Mouse (Mus musculus): ENCODE measurements around the gene Pofut2.
A peak's percentile ranks its signal among the peaks of the same experiment; 100 is the strongest.
"Not testable (repeated sequence)": the region's sequence is repeated elsewhere in the genome, so short reads cannot be mapped to it uniquely, and the experiment has no call there.

Gene Pofut2

DNA sequence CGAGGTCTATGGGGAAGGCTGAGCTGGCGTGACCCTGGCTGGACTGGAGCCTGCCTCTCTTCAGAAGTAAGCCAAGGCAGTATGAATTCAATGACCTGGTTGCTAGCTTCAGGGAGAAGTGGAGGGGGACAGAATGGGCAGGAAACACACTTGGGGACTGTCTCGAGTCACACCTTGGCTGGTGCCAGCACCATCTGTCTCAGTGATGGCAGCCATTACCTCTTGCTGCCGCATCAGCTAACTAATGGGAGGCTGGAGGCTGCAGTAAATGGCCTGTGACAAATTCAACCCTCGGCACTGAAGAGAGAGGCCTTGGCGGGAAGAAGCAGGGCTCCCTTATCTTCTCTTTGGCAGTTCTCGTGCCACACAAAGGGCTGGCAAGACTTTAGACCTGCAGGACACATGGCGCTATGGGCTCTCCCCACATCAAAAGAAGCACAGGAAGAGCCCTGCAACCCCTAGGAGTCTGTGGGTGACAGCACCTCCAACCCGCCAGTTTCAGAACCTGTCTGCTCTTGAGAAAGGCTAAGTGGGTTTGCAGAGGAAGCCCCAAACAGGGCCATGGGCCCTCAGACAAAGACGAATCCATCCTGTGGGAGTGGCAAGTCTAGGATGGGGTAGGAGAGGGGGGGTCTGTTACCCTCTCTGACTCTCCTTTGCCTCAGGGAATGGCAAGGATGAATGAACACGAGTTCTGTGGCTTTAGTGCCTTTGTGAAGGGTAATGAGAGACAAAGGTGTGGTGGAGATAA is 14.1 kb downstream of the Pofut2 start:
- DNase-seq = no peak

DNA sequence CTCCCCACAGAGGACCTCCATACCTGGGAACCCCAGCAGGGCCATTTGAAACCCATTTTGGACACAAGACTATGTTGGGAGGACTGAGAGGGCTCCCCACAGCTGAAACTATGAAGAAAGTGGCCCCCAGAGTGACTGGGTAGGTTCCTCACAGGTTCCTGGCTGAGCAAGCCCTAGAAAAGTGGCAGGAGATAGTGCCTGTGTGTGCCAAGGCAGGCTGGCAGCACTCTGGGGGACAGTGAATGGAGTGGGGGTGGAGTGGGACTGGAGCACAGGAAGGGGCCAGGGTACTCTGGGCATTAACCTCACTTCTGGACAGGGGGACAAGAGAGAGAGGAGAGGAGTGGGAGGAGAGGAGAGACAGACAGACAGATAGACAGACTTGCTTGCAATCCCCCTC is 14.8 kb downstream of the Pofut2 start:
- DNase-seq = peak in 1 of 2 experiments; percentile 28

DNA sequence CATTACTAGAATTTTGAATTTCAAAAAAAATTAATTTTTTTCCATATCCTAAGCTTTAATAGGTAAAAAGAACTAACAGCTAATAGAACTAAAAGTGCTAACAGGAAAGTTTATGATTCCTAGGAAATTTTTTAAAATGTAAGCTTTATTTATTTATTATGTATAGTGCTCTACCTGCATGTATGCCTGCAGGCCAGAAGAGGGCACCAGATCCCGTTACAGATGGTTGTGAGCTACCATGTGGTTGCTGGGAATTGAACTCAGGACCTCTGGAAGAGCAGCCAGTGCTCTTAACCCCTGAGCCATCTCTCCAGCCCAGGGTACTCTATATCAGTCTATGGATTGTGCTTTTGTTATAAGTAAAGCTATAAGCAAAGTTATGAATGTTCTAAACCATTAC is 23.1 kb downstream of the Pofut2 start:
- DNase-seq = not testable (repeated sequence)

DNA sequence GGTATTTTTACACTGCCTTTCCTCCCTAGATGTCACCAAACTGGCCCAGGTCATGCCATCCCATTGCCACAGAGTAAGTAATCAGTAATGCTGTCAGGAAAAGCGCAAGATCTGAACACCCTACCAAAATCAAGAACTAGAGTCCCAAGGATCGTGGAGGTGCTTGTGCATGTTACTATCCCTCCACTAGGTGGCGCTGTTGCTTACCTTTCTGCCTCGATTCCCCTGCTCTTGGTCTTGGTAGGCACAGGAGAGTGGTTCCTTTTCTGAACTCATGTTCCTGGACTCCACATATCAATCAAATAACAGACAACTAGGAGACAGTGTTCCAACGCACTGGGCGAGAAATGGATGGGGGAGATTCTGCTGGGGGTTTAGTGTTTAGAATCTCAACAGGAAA is 23.8 kb downstream of the Pofut2 start:
- DNase-seq = peak; percentile 66 to 84

DNA sequence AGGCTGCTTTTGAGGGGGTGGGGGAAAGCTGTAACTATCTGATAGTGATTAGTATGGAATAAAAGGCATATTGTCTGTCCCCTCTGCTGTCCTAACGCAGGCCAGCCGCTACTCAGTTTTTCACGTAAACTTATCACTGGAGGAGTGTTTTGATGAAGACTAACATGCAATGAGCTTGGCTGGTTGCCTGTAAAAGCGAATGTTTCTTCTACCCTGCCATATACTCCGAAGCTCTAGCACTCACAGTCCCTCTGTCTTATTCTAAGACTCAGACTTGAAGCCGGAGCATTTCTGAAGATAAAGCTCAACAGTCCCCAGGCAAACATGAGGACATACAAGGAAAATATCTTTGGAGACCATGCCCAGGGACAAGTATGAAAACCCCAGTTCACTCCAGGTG is 25.8 kb downstream of the Pofut2 start:
- no peak for DNase-seq

DNA sequence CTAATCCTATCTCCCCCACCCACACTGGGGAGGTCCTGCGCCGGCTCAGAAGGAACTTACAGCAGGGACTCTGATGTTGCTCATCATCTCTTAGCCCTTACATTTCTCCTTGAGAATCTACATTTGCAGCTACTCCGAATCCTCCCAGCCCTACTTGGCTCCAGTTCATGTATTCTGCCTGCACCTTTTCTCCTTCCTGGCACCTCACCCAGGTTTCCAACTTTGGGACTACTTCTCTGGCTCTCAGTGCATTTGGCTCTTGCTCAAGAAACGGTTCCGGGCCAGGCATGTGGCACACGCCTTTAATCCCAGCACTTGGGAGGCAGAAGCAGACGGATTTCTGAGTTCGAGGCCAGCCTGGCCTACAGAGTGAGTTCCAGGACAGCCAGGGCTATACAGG is 28.6 kb downstream of the Pofut2 start:
- DNase-seq = peak in 1 of 2 experiments; percentile 40

DNA sequence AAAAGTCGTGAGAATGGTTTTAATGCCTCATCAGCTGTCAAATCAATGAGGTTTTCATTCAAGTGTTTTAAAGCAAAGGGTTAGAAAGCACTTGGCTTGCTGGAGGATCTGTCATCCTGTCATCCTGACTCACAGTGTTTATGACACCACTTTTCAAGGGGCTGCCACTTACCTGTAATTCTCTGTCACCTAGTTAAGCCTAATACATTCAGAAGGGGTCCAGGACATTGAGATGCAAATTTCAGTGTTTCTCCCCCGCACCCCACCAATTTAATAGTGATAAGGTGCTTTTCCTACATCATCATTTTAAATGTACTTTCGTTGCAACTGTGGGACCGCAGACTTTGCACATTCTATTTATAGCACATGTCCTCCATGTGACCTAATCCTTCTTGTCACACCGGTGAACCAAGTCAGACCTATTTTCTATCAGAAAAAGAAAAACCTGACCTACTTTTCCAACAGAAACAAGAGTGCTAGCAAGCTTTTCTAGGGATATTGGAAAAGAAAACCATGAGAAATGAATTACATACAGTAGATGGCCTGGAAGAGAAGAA is 29.7 kb downstream of the Pofut2 start:
- no peak for DNase-seq

DNA sequence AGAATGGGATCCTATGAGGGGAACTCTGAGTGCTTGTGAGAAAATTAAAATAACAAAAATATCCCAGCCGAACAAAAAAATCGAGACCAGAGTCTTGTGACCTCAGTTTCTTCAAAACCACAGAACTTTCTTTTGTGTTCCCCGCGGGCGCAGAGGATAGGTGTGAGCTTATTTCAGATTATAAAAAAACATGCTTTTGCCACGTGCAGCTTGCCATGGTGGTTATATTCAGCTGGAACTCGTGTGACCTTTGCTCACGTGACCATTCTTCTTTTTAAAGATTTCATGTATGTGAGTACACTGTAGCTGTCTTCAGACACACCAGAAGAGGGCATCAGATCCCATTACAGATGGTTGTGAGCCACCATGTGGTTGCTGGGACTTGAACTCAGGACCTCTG is 30.5 kb downstream of the Pofut2 start:
- no peak for DNase-seq

DNA sequence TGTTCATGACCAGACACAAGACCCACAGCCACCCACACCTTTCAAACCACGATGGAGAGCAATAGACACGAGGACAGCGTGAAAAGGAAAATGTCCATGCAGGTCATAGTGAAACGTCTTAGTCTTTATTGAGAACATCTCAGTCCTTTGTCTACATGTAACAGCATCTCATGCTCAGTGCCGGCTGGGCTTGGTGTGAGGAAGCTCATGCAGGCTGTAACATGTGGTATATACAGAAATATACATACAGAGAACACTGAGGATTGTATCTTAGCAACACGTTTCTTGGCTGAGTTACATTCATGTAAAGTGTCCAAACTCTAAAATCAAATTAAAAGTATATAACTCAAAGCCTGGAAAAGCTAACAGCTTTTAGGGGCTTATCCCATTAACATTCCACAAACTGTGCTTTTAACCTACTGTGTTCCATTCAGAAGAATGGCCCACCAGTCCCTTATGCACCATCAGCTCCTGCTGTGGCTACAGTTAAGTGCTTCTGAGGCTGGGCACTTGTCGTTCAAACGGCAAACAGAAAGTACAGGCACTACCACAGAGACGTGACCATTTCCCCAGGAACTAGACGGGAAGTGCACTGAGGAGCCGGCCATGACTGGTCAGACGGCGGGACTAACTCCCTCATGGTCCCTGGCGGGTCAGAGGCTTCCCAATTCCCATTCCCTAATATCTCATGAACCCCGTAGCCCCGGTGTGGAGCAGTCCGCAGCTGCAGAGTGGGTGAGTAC is 31.8 kb downstream of the Pofut2 start:
- DNase-seq = no peak

DNA sequence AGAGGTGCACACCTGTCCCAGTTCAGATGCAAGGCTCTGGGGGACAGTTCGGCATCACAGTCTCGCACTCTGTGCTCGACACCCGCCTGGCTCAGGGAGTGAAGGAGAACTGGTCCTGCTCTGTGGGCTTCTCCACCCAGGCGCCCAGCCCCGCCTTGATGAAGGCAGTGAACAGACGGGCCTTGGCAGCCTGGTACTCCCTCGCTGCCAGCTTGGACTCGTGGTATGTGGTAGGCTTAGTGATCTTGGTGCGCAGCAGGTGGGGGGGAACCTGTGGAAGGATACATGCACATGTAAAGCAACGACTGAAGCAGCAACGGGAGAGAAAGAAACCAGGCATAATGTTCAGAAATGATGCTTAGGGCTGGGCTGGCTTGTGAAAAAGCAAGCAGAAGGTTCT is 35.7 kb downstream of the Pofut2 start:
- DNase-seq = no peak

DNA sequence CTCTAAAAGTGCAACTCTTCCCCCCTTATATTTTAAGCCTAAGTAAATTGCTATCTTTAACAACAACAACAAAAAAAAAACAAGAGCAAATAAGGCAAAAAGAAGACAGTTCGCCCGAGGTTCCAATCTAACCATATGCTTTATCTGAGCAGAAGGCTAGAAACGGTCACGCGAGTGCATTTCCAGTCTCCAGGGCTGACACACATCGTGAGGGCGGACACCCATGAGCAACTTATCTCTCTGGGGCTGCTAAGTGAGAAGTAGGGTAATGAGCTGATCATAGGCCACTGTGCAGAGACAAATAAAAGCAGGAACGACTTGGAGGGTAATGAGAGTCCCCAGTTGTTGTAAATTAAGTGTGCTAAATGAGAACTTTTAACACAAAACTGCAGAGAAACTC is 39.6 kb downstream of the Pofut2 start:
- no peak for DNase-seq

DNA sequence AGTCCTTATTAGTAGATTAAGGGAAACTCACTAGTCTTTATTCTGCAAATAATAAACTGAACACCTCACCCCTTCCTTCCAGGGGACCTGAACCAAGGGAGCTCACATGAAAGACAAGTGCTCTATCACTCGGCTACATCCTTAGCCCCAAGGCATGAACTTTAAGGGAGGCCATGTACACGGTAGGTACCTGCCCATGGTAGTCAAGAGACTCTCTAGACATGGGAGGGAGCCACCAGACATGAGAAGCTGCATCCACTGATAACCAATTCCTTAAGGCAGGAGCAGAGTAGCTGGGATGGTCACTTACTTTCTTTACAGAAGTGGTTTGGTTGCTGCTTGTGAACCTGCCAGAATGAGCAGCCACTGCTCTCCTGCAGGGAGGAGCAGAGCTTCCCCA is 40.2 kb downstream of the Pofut2 start:
- DNase-seq = no peak

DNA sequence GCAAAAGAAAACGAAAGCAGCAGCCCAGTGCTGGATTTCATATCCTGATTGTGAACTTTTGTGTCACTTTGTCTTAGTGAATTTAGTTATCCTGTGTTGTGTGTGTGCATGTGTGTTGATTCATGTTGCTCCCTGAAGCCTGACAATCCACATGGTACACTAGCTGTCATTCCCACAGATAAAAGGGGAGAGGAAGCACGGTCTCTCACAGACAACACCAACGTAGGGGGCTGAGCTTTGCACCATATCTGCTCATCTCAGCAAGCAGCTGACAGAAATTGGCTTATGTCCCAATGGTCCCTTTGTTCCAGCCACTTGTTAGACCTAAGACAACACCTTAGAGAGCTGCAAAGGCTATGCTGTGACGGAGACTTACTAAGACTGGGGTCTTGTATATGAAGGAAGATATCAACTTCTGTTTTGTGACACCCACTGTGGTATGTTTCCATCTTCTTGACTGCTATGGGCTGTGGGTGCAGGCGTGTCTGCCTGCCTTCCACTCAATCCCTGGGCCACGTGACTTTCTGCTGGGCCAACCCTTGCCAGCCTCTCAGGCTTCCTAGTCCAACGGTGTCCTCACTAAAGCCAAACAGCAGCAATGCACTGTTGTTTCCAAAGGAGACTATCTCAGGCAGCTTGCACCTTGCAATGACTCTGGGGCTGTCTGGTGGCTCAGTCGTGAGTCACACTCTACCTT is 41.4 kb downstream of the Pofut2 start:
- no peak for DNase-seq

DNA sequence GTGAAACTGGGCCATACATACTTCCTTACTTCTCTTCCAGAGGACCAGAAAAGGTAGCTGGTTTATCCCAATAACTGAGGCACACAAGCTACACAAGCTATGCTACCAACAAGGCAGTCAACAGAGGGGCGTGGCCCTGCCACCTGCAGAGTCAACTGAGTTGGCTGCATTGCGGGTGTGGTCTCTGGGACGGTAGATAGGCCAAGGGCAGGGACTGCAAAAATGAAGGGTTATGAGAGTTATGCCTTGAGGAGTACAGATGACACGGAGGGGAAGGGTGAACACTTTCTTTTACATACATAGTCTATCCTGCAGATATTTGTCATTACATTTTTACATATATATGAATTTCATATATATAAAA is 41.9 kb downstream of the Pofut2 start:
- no peak for DNase-seq

DNA sequence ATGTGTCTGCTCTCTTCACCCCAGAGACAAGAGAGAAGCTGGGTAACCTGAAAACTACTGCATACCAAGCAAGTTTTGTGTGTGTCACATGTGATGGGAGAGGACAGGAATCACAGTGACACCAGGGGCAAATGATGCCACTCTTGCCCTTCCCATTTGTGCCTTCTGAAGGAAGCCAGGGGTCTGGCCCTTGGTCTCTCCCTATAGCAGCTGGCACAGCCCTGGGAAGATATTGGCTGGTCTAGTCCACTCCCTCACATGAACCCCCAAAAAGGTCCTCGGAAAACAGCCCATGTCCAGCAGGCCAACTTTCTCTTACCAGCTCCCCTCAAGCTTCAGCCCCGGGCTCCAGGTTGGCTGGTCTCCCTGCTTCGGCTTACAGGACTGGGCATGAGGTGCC is 45.3 kb downstream of the Pofut2 start:
- no peak for DNase-seq

DNA sequence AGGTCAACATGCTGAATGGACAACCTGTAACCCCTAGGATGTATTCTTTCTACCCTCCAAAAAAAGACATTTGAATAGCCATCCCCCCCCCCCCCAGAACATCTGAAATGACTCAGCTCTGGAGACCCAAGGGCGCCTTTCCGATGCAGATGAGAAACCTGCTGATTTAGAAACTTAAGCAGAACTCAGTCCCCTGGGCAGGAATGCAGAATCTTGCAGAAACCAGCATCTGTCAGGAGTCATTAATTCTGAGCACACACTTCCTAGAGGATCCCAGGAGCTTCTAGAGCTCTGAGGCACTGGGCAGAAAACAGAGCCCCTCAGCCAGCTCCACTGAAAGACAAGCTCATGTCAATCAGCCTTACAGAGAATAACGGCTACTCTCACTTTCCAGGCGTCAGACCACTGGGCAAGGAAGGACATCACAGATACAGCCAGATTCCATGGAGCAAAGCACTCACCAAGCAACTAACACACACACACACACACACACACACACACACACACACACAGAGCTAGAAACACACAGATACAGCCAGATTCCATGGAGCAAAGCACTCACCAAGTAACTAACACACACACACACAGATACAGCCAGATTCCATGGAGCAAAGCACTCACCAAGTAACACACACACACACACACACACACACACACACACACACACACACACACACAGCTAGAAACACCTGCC is 46.0 kb downstream of the Pofut2 start:
- DNase-seq = no peak

DNA sequence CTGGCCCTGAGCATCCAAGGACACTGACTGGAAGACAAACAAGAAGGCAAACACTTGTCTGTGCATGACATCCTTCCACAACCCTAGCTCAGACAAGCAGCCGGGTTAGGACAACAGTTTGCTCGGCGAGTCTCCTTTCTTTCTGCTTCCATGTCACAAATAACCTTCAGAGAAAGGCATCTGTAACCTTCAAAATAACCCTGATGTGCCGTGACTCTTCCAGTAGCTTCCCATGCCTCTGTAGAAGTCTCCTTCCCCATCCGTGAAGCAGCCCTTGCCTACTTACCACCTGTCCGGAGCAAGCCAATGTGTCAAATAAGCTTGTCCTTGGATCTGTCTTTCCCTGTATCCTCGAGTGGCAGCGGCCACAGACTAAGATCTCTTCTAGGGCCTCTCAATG is 46.7 kb downstream of the Pofut2 start:
- peak in 1 of 2 experiments; percentile 11 for DNase-seq

DNA sequence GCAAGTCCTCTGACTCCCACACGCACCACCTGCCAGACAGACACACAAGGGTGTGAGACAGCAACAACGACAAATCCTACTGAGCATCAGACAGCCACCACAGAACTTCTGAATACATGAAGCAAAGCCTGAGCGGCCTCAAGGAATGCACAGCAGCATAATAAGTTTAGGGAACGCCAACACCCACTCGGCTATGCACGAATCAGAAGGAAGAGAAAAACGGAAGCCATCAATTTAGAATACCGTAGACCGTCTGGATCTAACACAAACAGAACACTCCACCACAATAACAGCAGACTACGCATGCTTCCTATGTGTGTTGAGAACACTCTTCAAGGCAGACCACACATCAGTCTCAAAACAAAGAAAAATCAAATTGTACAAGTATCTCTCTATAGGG is 50.0 kb downstream of the Pofut2 start:
- DNase-seq = peak in 1 of 2 experiments; percentile 10

DNA sequence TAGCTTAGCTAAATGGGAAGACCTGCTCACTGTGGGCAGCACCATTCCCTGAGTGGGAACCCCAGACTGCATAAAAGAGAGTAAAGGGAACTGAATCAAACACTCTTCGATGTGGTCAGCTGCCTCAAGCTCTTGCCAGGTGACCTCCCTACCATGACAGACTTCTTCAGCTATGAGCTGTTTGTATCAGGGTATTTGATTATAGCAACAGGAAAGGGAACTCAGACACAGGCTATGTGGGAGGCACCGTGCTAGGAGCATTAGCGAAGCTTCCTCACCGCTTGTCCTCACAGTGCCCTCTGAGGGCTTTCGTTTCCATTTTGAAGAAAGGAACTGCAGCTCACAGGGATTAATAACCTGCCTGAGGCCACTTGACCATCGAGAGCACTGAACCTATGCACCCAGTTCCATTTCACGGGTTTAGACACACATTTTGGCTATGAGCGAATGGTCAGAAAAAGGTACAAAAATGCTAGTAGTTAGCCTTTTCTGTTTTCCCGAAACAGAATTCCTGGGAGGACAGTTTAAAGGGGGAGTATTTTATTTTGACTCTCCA is 55.8 kb downstream of the Pofut2 start:
- peak in 1 of 2 experiments; percentile 37 for DNase-seq

DNA sequence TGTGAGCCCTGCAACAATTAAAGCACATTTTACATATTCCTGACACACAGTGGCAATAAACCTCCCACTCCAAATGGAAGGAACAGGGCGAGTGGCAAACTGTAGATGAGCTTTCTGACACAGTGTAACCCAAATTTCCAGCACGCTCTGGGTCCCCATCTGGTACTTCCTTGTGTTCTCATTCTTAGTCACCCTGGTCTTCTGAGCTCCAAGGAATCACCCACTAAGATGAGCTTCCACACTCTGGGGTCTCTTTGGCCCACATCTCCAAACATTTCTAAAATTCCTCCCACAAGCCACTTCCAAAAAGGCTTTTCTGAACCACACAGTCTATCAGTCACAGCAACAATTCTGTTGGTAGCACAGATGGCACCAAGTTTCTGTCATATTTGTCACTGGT is 56.7 kb downstream of the Pofut2 start:
- peak in 1 of 2 experiments; percentile 8 for DNase-seq
